Mouse (Mus musculus) liver, embryonic 12.5 days (tissue): ENCODE measurements around the gene Gm17374. TPM values are rescaled to one million over a fixed set of nuclear protein-coding genes. Genes with fewer than 3 reads are reported as not detected.
"Not testable (repeated sequence)": the region's sequence is repeated elsewhere in the genome, so short reads cannot be mapped to it uniquely, and the experiment has no call there.

Experiments used
- ATAC-seq: fragments of 200-750 bp; cut with Nextera tagmentation; 2 replicates; pipeline ENCODE4 v1.8.0; 2017; ENCODE audit warnings: moderate number of reproducible peaks, mild to moderate bottlenecking, moderate library complexity
- H3K27ac ChIP-seq: fragments of 300-500 bp; sonication (generic); 2 replicates; pipeline ENCODE4 v1.5.1; 2016; ENCODE audit warnings: mild to moderate bottlenecking
- H3K27me3 ChIP-seq: fragments of 300-500 bp; sonication (generic); replicated peaks from 2 replicates; pipeline ENCODE4 v1.6.1; 2016; ENCODE audit warnings: mild to moderate bottlenecking, moderate library complexity
- H3K36me3 ChIP-seq: fragments of 300-500 bp; sonication (generic); 2 replicates; pipeline ENCODE4 v1.6.1; 2016; ENCODE audit warnings: mild to moderate bottlenecking, moderate library complexity
- H3K4me1 ChIP-seq: fragments of 300-500 bp; sonication (generic); 2 replicates; pipeline ENCODE4 v1.6.1; 2016
- H3K4me2 ChIP-seq: fragments of 300-500 bp; sonication (generic); 2 replicates; pipeline ENCODE4 v1.6.1; 2016; ENCODE audit warnings: mild to moderate bottlenecking, moderate library complexity
- H3K4me3 ChIP-seq: fragments of 300-500 bp; sonication (generic); 2 replicates; pipeline ENCODE4 v1.5.1; 2016; ENCODE audit warnings: mild to moderate bottlenecking, moderate library complexity
- H3K9ac ChIP-seq: fragments of 300-500 bp; sonication (generic); 2 replicates; pipeline ENCODE4 v1.6.1; 2016; ENCODE audit warnings: mild to moderate bottlenecking, moderate library complexity
- H3K9me3 ChIP-seq: fragments of 300-500 bp; sonication (generic); replicated peaks from 2 replicates; pipeline ENCODE4 v1.6.1; 2016; ENCODE audit warnings: mild to moderate bottlenecking, moderate library complexity
- WGBS: fragments of 180-500 bp; shearing (Covaris S2); methylation state at CpG from one replicate; pipeline ENCODE4 v1.1.7; 2016; ENCODE audit not compliant: insufficient replicate concordance; 5-methylcytosine and 5-hydroxymethylcytosine counted together
- polyA plus RNA-seq: library from polyadenylated mRNA; unstranded; fragments of >200 nt; fragmentation: Nextera tagmentation; extraction: Ambion mirVana; gene quantifications from 2 replicates; pipeline ENCODE4 v1.2.1, GENCODE M21; 2016

Gm17374 gene
- not detected in 2 replicates for polyA plus RNA-seq

GRCm38 (mm10) chr2:140151743-140152142 lies at the start of gene Gm17374:
TSS of gene Gm17374 (plus strand) at chr2:140152043.
- H3K4me2 ChIP-seq, H3K9me3 ChIP-seq, H3K4me1 ChIP-seq, H3K27me3 ChIP-seq, H3K4me3 ChIP-seq, H3K27ac ChIP-seq, H3K9ac ChIP-seq, ATAC-seq: not testable (repeated sequence)
- 82% methylated on average over 4 of the region's 4 CpGs for WGBS
- peaks cover 60% of the 10 kb centered on the region for H3K36me3 ChIP-seq

- WGBS, result 64% methylated on average over 3 of the region's 3 CpGs
- no peak for ATAC-seq
These were observed 46.9 kb upstream of the Gm17374 start for GRCm38 (mm10) chr2:140104951-140105350.

GRCm38 (mm10) chr2:140107641-140108040 lies 44.2 kb upstream of the Gm17374 start:
- ATAC-seq, result no peak
- H3K9me3 ChIP-seq, result no peaks in the 10 kb centered on the region
- H3K4me2 ChIP-seq, result no peak overlapping the region
- H3K4me1 ChIP-seq, result no peaks in the 10 kb centered on the region
- H3K36me3 ChIP-seq, result no peaks in the 10 kb centered on the region
- WGBS, result 78% methylated on average over 4 of the region's 4 CpGs
- no peak overlapping the region for H3K4me3 ChIP-seq
- no peak overlapping the region for H3K9ac ChIP-seq
- H3K27me3 ChIP-seq, result no peaks in the 10 kb centered on the region; the same call in 1 of the 2 replicates
- no peak overlapping the region for H3K27ac ChIP-seq

More at GRCm38 (mm10) chr2:140104951-140105350, 46.9 kb upstream of the Gm17374 start:
- Histone ChIP-seq H3K36me3 (no peaks in the 10 kb centered on the region), H3K9ac (no peak overlapping the region), H3K27me3 (no peaks in the 10 kb centered on the region; the same call in 1 of the 2 replicates), H3K4me2 (no peak overlapping the region), H3K4me3 (no peak overlapping the region), H3K4me1 (peaks cover 6% of the 10 kb centered on the region), H3K9me3 (no peaks in the 10 kb centered on the region), H3K27ac (no peak overlapping the region)

- 29% methylated on average over 1 of the region's 1 CpGs for WGBS
- H3K4me3 ChIP-seq, result no peak overlapping the region
- no peaks in the 10 kb centered on the region; the same call in 1 of the 2 replicates for H3K27me3 ChIP-seq
- H3K27ac ChIP-seq, result no peak overlapping the region
- H3K36me3 ChIP-seq, result no peaks in the 10 kb centered on the region
- no peak overlapping the region for H3K4me2 ChIP-seq
- no peaks in the 10 kb centered on the region for H3K4me1 ChIP-seq
- 0 out of 2 replicates have a peak, but pooled peaks have one; percentile 32 for ATAC-seq
- H3K9me3 ChIP-seq, result no peaks in the 10 kb centered on the region
- no peak overlapping the region for H3K9ac ChIP-seq
These were observed 42.9 kb upstream of the Gm17374 start for GRCm38 (mm10) chr2:140108945-140109344.

- H3K36me3 ChIP-seq, result no peaks in the 10 kb centered on the region
- no peaks in the 10 kb centered on the region for H3K4me1 ChIP-seq
- H3K4me3 ChIP-seq, result no peak overlapping the region
- no peak overlapping the region for H3K9ac ChIP-seq
- no peak overlapping the region for H3K4me2 ChIP-seq
- no peak overlapping the region for H3K27ac ChIP-seq
- no peaks in the 10 kb centered on the region for H3K9me3 ChIP-seq
- H3K27me3 ChIP-seq, result no peaks in the 10 kb centered on the region
- 64% methylated on average over 8 of the region's 8 CpGs for WGBS
- ATAC-seq, result no peak
These were observed 38.0 kb upstream of the Gm17374 start for GRCm38 (mm10) chr2:140113851-140114250.

- Histone ChIP-seq H3K36me3 (peaks cover 82% of the 10 kb centered on the region), H3K4me2 (no peak overlapping the region), H3K9me3 (no peaks in the 10 kb centered on the region), H3K4me3 (no peak overlapping the region), H3K27ac (no peak overlapping the region), H3K9ac (no peak overlapping the region), H3K27me3 (no peaks in the 10 kb centered on the region), H3K4me1 (no peaks in the 10 kb centered on the region)
- ATAC-seq, result no peak
- 75% methylated on average over 2 of the region's 2 CpGs for WGBS
These were observed 26.3 kb upstream of the Gm17374 start for GRCm38 (mm10) chr2:140125516-140125915.

- 73% methylated on average over 3 of the region's 3 CpGs for WGBS
- Histone ChIP-seq H3K9me3 (no peaks in the 10 kb centered on the region), H3K36me3 (peaks cover 63% of the 10 kb centered on the region), H3K9ac (no peak overlapping the region), H3K27me3 (no peaks in the 10 kb centered on the region), H3K4me1 (peaks cover 17% of the 10 kb centered on the region), H3K27ac (no peak overlapping the region), H3K4me3 (no peak overlapping the region), H3K4me2 (no peak overlapping the region)
- no peak for ATAC-seq
These were observed 7.4 kb downstream of the Gm17374 start for GRCm38 (mm10) chr2:140159186-140159730.

- no peak overlapping the region for H3K9ac ChIP-seq
- peak overlapping the region; percentile 24 for H3K4me2 ChIP-seq
- H3K27me3 ChIP-seq, result no peaks in the 10 kb centered on the region
- no peaks in the 10 kb centered on the region for H3K9me3 ChIP-seq
- H3K36me3 ChIP-seq, result peaks cover 51% of the 10 kb centered on the region
- 40% methylated on average over 5 of the region's 5 CpGs for WGBS
- peaks cover 28% of the 10 kb centered on the region for H3K4me1 ChIP-seq
- peak overlapping the region; percentile 56; the same call in 1 of the 2 replicates for H3K27ac ChIP-seq
- ATAC-seq, result peak; percentile 98
- H3K4me3 ChIP-seq, result no peak overlapping the region
These were observed 11.6 kb downstream of the Gm17374 start for GRCm38 (mm10) chr2:140163351-140163854.

- Histone ChIP-seq H3K9ac (no peak overlapping the region), H3K36me3 (peaks cover 23% of the 10 kb centered on the region), H3K4me1 (peaks cover 35% of the 10 kb centered on the region), H3K4me3 (peak overlapping the region; percentile 15; the same call in 1 of the 2 replicates), H3K9me3 (no peaks in the 10 kb centered on the region), H3K27ac (no peak overlapping the region), H3K27me3 (no peaks in the 10 kb centered on the region), H3K4me2 (peak overlapping the region; percentile 90)
- no peak for ATAC-seq
- 41% methylated on average over 1 of the region's 1 CpGs for WGBS
These were observed 17.2 kb downstream of the Gm17374 start for GRCm38 (mm10) chr2:140169057-140169456.

- no peaks in the 10 kb centered on the region for H3K9me3 ChIP-seq
- peaks cover 27% of the 10 kb centered on the region for H3K4me1 ChIP-seq
These were observed 18.4 kb downstream of the Gm17374 start, which contains the start of the genes Esf1 and Ndufaf5 for GRCm38 (mm10) chr2:140170127-140170802. TSS of gene Esf1 (minus strand) at chr2:140170564. TSS of gene Ndufaf5 (plus strand) at chr2:140170649.

GRCm38 (mm10) chr2:140170803-140171553 lies 19.1 kb downstream of the Gm17374 start:
- Histone ChIP-seq H3K27ac (peak overlapping the region; percentile 86), H3K4me1 (peaks cover 25% of the 10 kb centered on the region), H3K9me3 (no peaks in the 10 kb centered on the region), H3K9ac (peak overlapping the region; percentile 85), H3K36me3 (peaks cover 14% of the 10 kb centered on the region), H3K4me2 (peak overlapping the region; percentile 90), H3K4me3 (peak overlapping the region; percentile 83), H3K27me3 (no peaks in the 10 kb centered on the region)
- 5% methylated on average over 28 of the region's 28 CpGs for WGBS
- peak; percentile 81 for ATAC-seq

More at GRCm38 (mm10) chr2:140170127-140170802, 18.4 kb downstream of the Gm17374 start, which contains the start of the genes Esf1 and Ndufaf5:
- no peaks in the 10 kb centered on the region for H3K27me3 ChIP-seq
- peak within 1 kb of the TSS; percentile 85 for H3K9ac ChIP-seq
- peak within 1 kb of the TSS; percentile 90 for H3K4me2 ChIP-seq
- ATAC-seq, result peak; percentile 98
- H3K4me3 ChIP-seq, result peak within 1 kb of the TSS; percentile 83
- peaks cover 16% of the 10 kb centered on the region for H3K36me3 ChIP-seq
- WGBS, result under 1% methylated on average over 43 of the region's 43 CpGs
- peak within 1 kb of the TSS; percentile 86 for H3K27ac ChIP-seq
